Mouse (Mus musculus) liver, embryonic 15.5 days (tissue): ENCODE measurements at regions not wholly inside any gene's neighbourhood (a gene's known extent, or its start where the extent isn't known, plus 50 kb on each side); places are given as distances from the start of the nearest gene placed in this dataset.

Source experiments
- ATAC-seq: fragments of 200-750 bp; cut with Nextera tagmentation; 2 replicates; pipeline ENCODE4 v1.8.0; 2017; ENCODE audit warnings: moderate number of reproducible peaks, mild to moderate bottlenecking, moderate library complexity; ENCODE audit not compliant: insufficient read depth
- H3K27ac ChIP-seq: fragments of 300-500 bp; sonication (generic); replicated peaks from 2 replicates; pipeline ENCODE4 v1.5.1; 2015; ENCODE audit warnings: mild to moderate bottlenecking, inconsistent platforms
- H3K27me3 ChIP-seq: fragments of 300-500 bp; sonication (generic); 2 replicates; pipeline ENCODE4 v1.6.1; 2015; ENCODE audit warnings: mild to moderate bottlenecking, inconsistent platforms
- H3K36me3 ChIP-seq: fragments of 300-500 bp; sonication (generic); replicated peaks from 2 replicates; pipeline ENCODE4 v1.6.1; 2015; ENCODE audit warnings: moderate library complexity, mild to moderate bottlenecking, inconsistent platforms
- H3K4me1 ChIP-seq: fragments of 300-500 bp; sonication (generic); replicated peaks from 2 replicates; pipeline ENCODE4 v1.6.1; 2015; ENCODE audit warnings: inconsistent platforms
- H3K4me2 ChIP-seq: fragments of 300-500 bp; sonication (generic); 2 replicates; pipeline ENCODE4 v1.6.1; 2015; ENCODE audit warnings: moderate library complexity, mild to moderate bottlenecking, inconsistent platforms
- H3K4me3 ChIP-seq: fragments of 300-500 bp; sonication (generic); replicated peaks from 2 replicates; pipeline ENCODE4 v1.5.1; 2015; ENCODE audit warnings: mild to moderate bottlenecking, inconsistent platforms
- H3K9ac ChIP-seq: fragments of 300-500 bp; sonication (generic); 2 replicates; pipeline ENCODE4 v1.6.1; 2015; ENCODE audit warnings: moderate library complexity, mild to moderate bottlenecking, inconsistent platforms
- H3K9me3 ChIP-seq: fragments of 300-500 bp; sonication (generic); replicated peaks from 2 replicates; pipeline ENCODE4 v1.6.1; 2016; ENCODE audit warnings: inconsistent platforms
- WGBS: fragments of 180-500 bp; shearing (Covaris S2); methylation state at CpG from one replicate; pipeline ENCODE4 v1.1.7; 2015; ENCODE audit warnings: mixed read lengths; ENCODE audit not compliant: insufficient replicate concordance; 5-methylcytosine and 5-hydroxymethylcytosine counted together

DNA sequence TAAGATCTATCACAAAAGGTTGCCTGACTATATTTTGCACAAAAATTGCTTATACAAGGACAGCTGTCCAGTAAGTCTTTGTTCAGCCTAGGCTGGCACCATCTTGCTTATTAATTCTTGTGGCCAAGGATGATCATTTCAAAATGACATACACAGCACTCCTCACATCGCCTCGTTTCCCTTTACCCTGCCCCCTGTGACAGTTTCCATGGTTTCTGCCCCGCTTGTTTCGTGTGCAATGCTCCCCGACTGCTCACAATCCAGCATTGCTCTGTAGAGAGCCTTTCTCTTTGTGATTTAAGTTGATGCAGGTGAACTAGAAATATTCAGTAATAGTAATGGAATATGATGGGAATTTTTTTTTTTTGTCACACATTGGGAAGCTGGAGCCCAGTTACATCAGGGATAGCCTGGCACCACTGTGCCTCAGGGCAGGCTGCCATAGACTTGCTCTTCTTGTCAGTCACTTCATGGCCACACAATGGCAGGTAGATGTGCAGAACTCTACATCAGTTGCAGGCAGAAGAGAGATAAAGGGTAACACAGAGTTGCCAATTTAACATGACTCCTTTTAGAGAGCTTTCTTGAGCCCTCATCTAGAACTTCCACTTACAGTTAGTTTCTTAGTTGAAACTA lies 90.6 kb upstream of the Foxn2 start:
- Histone ChIP-seq H3K4me3 (no peak overlapping the region), H3K4me1 (no peaks in the 10 kb centered on the region), H3K9ac (no peak overlapping the region), H3K9me3 (no peaks in the 10 kb centered on the region), H3K27me3 (no peaks in the 10 kb centered on the region), H3K27ac (no peak overlapping the region), H3K4me2 (no peak overlapping the region), H3K36me3 (no peaks in the 10 kb centered on the region)
- WGBS = 75% methylated on average over 5 of the region's 5 CpGs
- no peak for ATAC-seq

DNA sequence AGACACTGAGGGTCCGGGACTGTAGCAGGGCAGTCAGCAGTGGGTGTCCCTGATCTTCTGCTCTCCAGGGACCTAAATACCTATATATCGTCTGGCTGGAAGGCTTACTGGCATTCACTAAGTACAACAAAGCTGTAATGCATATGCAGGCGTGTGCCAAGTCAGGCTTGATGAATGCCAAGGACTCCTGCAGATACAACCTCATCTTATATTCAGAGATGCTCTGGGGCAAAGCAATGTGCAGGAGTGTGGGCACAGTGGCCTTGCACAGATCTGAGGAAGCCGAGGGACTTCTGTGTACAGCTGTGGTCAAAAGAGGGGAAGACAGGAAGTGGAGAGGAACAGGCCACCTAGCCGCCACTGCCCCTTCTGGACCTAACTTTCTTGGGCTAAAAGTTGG lies 89.5 kb upstream of the Foxn2 start:
- WGBS = 53% methylated on average over 5 of the region's 5 CpGs
- no peaks in the 10 kb centered on the region for H3K9me3 ChIP-seq
- H3K9ac ChIP-seq = no peak overlapping the region
- H3K27ac ChIP-seq = no peak overlapping the region
- no peak for ATAC-seq
- no peaks in the 10 kb centered on the region for H3K27me3 ChIP-seq
- no peaks in the 10 kb centered on the region for H3K36me3 ChIP-seq
- no peak overlapping the region for H3K4me3 ChIP-seq
- no peak overlapping the region for H3K4me2 ChIP-seq
- H3K4me1 ChIP-seq = no peaks in the 10 kb centered on the region

DNA sequence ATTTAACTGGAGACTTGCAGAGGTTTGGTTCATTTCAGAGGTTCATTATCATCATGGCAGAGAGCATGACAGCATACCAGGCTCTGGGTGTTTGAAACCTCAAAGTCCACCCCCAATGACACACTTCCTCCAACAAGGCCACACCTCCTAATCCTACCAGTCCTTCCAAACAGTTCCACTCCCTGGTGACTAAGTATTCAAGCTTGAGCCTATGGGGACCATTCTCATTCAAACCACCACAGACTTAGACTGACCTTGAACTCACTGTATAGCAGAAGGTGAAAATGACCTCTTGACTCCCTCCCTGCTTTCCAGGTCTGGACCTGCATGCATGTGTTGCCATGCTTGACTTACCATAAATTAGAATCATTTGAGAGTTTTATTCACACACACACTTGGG lies 87.6 kb upstream of the Foxn2 start:
- no peak overlapping the region for H3K27ac ChIP-seq
- no peak overlapping the region for H3K4me2 ChIP-seq
- H3K9ac ChIP-seq = no peak overlapping the region
- H3K4me3 ChIP-seq = no peak overlapping the region
- H3K36me3 ChIP-seq = no peaks in the 10 kb centered on the region
- H3K9me3 ChIP-seq = no peaks in the 10 kb centered on the region
- H3K4me1 ChIP-seq = no peaks in the 10 kb centered on the region
- H3K27me3 ChIP-seq = no peaks in the 10 kb centered on the region
- no peak for ATAC-seq

DNA sequence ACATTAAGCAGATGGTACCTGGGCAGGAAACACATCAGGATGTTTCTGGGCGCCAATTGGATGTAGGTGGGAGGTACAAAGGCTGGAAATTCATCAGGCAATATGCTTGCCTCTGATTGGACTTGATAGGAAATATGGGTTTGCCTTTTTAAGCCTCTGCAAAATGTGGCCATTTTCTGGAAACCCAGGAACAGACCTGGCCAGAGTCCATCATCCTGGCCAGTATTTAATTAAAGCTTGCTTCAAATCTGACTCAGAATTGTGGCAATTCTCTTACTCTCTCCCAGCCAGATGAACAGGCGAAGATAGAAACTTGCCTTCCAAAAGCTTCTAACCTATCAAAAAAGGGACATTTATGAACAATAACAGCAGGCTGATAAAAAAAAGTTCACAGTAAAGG lies 79.3 kb upstream of the Foxn2 start:
- no peak overlapping the region for H3K9ac ChIP-seq
- no peak for ATAC-seq
- no peaks in the 10 kb centered on the region for H3K36me3 ChIP-seq
- H3K4me2 ChIP-seq = no peak overlapping the region
- H3K27ac ChIP-seq = no peak overlapping the region
- no peaks in the 10 kb centered on the region for H3K4me1 ChIP-seq
- H3K4me3 ChIP-seq = no peak overlapping the region
- H3K27me3 ChIP-seq = no peaks in the 10 kb centered on the region
- 36% methylated on average over 2 of the region's 2 CpGs for WGBS
- no peaks in the 10 kb centered on the region for H3K9me3 ChIP-seq

DNA sequence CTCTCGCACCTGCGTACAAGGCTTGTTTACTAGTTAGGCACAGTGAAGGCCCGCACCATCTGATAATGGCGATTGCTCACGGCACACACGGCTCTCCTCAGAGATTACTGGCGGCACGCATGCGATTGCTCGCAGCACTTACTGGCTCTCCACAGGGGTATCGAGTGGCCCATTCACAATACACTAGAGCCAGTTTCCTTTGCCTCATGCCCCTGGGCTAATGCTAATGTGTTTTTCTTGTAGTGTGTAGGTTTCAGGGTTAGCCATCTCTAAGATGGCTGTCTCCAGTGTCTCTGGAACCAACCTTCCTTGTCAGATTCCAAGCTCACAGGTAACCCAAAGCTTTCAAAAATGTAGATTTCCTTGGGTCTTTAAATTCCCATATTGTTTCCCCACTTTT lies 78.1 kb upstream of the Foxn2 start:
- Histone ChIP-seq H3K27me3 (no peaks in the 10 kb centered on the region), H3K4me1 (no peaks in the 10 kb centered on the region), H3K9ac (no peak overlapping the region), H3K27ac (no peak overlapping the region), H3K36me3 (no peaks in the 10 kb centered on the region), H3K4me2 (no peak overlapping the region), H3K9me3 (no peaks in the 10 kb centered on the region), H3K4me3 (no peak overlapping the region)
- WGBS = 79% methylated on average over 11 of the region's 11 CpGs
- no peak for ATAC-seq

DNA sequence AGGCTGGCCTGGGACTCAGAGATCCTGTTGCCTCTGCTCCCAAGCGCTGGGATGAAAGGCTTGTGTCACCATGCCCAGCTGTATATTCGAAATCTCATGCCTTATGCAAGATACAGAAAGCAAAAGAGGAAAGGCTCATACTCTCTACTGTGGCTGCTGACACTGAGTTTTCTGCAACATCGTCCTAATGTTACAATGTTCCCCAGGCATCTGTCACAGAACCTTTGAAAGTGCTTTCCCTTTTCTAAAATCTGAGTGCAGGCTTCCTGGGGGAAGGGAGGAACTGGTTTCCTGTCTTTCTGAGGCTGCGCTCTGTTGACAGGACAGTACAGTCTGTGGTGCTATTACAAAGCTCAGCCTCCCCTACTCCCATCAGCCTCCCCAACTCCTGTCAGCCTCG lies 72.6 kb upstream of the Foxn2 start:
- WGBS = 45% methylated on average over 5 of the region's 5 CpGs

DNA sequence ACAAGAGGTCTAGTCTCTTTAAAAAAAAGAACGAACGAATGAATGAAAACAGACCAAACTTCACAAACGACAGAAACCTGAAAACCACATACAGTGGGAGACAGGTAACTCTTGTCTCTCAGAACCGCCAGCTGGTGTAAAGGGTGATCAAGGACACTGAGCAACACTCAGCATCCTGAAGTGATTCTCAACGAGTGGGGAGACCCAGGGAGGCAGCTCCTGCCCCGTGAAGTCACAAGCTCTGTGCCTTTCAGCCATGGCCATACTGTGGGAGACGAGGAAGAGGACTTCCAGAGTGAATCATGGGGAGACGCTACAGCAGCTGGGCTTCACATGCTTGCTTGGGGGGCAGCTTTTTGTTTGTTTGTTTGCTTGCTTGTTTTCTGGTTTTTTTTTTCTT lies 70.5 kb upstream of the Foxn2 start:
- no peak for ATAC-seq
- Histone ChIP-seq H3K9me3 (no peaks in the 10 kb centered on the region), H3K27me3 (no peaks in the 10 kb centered on the region), H3K4me2 (no peak overlapping the region), H3K9ac (no peak overlapping the region), H3K36me3 (no peaks in the 10 kb centered on the region), H3K4me1 (no peaks in the 10 kb centered on the region), H3K27ac (no peak overlapping the region), H3K4me3 (no peak overlapping the region)
- 58% methylated on average over 8 of the region's 8 CpGs for WGBS

More for the DNA sequence above, 72.6 kb upstream of the Foxn2 start:
- no peak for ATAC-seq
- no peak overlapping the region for H3K4me2 ChIP-seq
- no peaks in the 10 kb centered on the region for H3K36me3 ChIP-seq
- no peak overlapping the region for H3K9ac ChIP-seq
- H3K4me1 ChIP-seq = no peaks in the 10 kb centered on the region
- H3K9me3 ChIP-seq = no peaks in the 10 kb centered on the region
- H3K27ac ChIP-seq = no peak overlapping the region
- H3K27me3 ChIP-seq = no peaks in the 10 kb centered on the region
- no peak overlapping the region for H3K4me3 ChIP-seq

DNA sequence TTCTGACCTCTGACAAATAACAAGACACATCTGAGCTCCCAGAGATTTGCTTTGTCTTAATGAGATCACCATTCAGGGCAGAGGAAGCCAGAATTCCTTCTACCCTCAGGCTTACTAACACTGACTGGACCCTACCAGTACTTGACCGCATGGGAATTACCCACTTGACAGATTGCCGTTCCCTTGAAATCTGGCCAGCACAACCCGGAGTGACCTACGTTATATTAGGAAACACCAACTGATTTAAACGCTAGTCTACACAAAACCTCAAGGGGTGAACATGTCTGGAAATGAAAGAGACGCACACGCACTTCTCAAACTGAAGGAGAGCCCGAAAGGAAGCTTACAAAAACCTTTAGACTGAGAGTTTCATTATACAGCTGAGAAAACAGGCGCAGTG lies 69.8 kb upstream of the Foxn2 start:
- H3K27ac ChIP-seq = no peak overlapping the region
- no peak overlapping the region for H3K4me3 ChIP-seq
- no peaks in the 10 kb centered on the region for H3K36me3 ChIP-seq
- no peak overlapping the region for H3K9ac ChIP-seq
- H3K27me3 ChIP-seq = no peaks in the 10 kb centered on the region
- ATAC-seq = no peak
- no peaks in the 10 kb centered on the region for H3K4me1 ChIP-seq
- 71% methylated on average over 9 of the region's 9 CpGs for WGBS
- H3K9me3 ChIP-seq = no peaks in the 10 kb centered on the region
- H3K4me2 ChIP-seq = no peak overlapping the region

DNA sequence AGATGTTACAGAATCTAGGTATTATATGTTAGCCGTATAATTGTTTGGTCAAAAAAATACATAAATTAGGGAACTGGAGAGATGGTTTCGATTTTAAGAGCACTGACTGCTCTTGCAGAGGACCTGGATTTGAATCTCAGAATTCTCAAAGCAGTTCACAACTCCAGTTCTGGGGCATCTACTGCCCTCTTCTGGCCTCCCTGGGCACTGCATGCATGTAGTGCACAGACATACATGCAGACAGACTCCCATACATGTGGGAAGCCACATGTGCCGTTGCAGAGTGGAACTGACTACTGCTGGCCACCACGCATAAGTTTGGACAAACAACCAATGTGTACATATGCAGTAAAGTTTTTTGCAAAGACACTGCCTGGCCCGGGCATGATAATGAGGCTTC lies 62.0 kb upstream of the Foxn2 start:
- H3K9ac ChIP-seq = no peak overlapping the region
- no peak overlapping the region for H3K4me2 ChIP-seq
- H3K27ac ChIP-seq = no peak overlapping the region
- no peak for ATAC-seq
- H3K4me3 ChIP-seq = no peak overlapping the region
- no peaks in the 10 kb centered on the region for H3K9me3 ChIP-seq
- H3K4me1 ChIP-seq = no peaks in the 10 kb centered on the region
- no peaks in the 10 kb centered on the region for H3K36me3 ChIP-seq
- H3K27me3 ChIP-seq = no peaks in the 10 kb centered on the region
- whole genome bisulfite sequencing = 78% methylated on average over 5 of the region's 5 CpGs

DNA sequence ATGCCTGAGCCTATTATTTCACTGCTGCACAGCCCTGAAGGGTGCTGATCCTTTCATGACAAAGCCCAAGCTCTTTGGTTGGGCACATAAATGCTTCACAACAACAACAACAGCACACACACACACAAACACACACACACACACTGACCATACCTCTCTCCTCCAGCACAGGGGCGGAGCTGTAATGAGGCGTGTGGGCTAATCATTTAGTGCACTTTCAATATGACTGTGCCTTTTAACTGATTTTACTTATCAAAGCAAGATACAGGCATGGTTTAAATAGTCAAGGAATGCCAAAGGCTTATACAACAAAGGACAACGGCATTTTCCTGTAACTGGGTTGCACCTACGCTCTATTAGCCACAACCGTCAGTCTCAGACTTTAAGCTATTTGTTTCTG lies 61.1 kb upstream of the Foxn2 start:
- Histone ChIP-seq H3K27me3 (no peaks in the 10 kb centered on the region), H3K4me1 (no peaks in the 10 kb centered on the region), H3K9ac (no peak overlapping the region), H3K9me3 (no peaks in the 10 kb centered on the region), H3K4me3 (no peak overlapping the region), H3K27ac (no peak overlapping the region), H3K36me3 (no peaks in the 10 kb centered on the region), H3K4me2 (no peak overlapping the region)
- 83% methylated on average over 5 of the region's 5 CpGs for WGBS
- ATAC-seq = no peak

DNA sequence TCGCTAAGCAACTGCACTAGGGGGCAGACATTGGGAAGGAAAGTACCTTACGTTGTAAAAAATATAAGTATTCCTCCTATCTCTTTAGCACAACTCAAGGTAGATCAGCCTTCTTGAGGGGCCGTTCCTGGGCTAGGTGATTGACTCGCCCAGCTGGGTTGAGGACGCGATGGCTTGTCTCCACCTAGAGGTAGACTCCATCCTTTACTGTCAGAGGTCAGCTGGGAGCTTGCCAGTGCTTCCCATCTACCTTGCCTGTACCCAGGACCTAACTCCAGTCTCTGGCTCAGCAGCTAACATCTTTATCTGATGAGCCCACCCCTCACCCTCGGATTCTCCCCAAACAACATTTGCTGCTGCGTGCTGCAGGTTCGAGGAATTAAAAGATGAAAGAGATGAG lies 59.4 kb upstream of the Foxn2 start:
- H3K4me1 ChIP-seq = no peaks in the 10 kb centered on the region
- H3K27ac ChIP-seq = no peak overlapping the region
- H3K4me2 ChIP-seq = no peak overlapping the region
- no peaks in the 10 kb centered on the region for H3K36me3 ChIP-seq
- H3K9ac ChIP-seq = no peak overlapping the region
- 47% methylated on average over 9 of the region's 9 CpGs for WGBS
- H3K9me3 ChIP-seq = no peaks in the 10 kb centered on the region
- no peak for ATAC-seq
- no peaks in the 10 kb centered on the region for H3K27me3 ChIP-seq
- H3K4me3 ChIP-seq = no peak overlapping the region

DNA sequence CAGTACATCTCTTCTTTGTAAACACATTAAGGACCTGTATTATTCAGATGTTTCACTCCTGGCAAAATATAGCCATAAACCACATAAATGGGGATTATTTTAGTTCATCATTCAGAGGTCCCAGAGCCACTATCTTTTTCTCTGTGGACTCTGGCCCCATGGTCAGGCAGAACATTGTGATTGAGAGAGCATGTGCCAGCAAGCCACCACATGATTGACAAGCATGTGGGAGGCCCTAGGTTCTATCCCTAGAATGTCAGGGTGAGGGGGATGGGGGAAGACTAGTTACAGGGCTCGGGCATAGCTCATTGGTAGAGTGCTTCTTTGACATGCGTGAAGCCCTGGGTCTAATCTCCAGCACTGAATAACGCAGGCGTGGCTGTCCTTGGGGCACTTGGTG lies 57.1 kb upstream of the Foxn2 start:
- no peak overlapping the region for H3K9ac ChIP-seq
- no peaks in the 10 kb centered on the region for H3K4me1 ChIP-seq
- no peaks in the 10 kb centered on the region for H3K9me3 ChIP-seq
- no peak overlapping the region for H3K27ac ChIP-seq
- H3K36me3 ChIP-seq = no peaks in the 10 kb centered on the region
- 61% methylated on average over 4 of the region's 4 CpGs for WGBS
- no peaks in the 10 kb centered on the region for H3K27me3 ChIP-seq
- no peak overlapping the region for H3K4me3 ChIP-seq
- ATAC-seq = no peak
- H3K4me2 ChIP-seq = no peak overlapping the region
